8 mouse cellular contexts compared by ENCODE assay signal in the genomic region with DNA sequence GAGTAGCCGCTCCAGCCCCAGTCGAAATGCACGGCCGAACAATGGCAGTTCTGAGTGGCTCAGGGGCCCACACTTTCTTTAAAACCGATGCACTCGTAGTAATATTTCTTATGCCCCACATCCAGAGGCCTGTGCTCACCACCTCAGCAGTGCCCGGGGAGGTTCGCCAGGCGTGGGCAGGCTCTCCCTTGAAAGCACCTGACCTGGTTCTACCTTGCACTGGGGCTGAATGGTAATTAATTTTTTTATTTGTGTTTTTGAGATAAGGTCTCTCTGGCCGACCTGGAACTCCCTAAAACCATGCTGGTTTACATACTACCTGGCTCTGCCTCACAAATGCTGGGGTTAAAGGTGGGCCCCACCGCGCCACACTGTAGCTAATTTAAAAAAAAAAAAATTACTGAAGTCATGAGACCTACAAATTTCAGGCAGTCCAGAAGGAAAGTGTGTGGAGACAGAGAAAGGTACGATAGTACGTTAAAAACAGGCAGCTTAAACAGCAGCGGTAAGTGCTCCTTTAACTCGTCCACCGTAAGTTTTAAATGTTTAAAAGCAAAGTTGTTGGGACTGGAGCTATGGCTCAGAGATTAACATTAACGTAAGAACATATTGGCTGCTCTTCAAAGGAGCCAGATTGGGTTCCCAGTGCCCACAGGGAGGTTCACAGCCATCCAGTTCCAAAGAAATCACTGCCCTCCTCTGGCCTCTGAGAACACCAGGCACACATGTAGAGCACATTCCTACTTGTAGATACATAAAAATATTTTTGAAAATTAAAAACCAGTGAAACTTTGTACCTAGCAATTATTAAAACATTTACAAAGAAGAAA. TPM values are rescaled to one million over a fixed set of nuclear protein-coding genes. Genes with fewer than 3 reads are reported as not detected.
DNase-seq lines count a peak whose midpoint lies in the region; ATAC-seq and TF ChIP-seq lines count a peak whose summit lies in the region.

No protein-coding gene starts in this region.

- TF ChIP-seq POLR2A in CH12.LX (IDR thresholded peaks at IDR 0.05; ENCODE audit: low read depth, low read length): no peak; the same call in 1 of the 2 replicates
- peak; percentile 40; the same call in 1 of the 2 replicates for TF ChIP-seq POLR2A in embryonic fibroblast, embryonic 13.5 days (IDR thresholded peaks at IDR 0.05; ENCODE audit: low read depth, low read length)

- H3K4me3 ChIP-seq in heart, embryonic 11.5 days (ENCODE audit: low read depth, low read length): peak overlapping the region; percentile 64
- peak overlapping the region; percentile 52 to 94 (median 75) for H3K4me3 ChIP-seq in CH12.LX (replicated peaks in 1 of 3; ENCODE audit: low read depth in 2 of 3, low read length in 2 of 3, poor library complexity in 1 of 3)
- peak overlapping the region; percentile 58 for H3K4me3 ChIP-seq in embryonic fibroblast, embryonic 13.5 days (ENCODE audit: insufficient read depth, low read length)
- peak overlapping the region; percentile 63 for H3K4me3 ChIP-seq in limb, embryonic 15.5 days

- in situ Hi-C loops in CH12.LX (cut with MboI; ENCODE audit: low pct_ligation_motif_present, low pct_unique_long_range_greater_than_20kb, low sequenced_read_pairs): no loop called here

- ATAC-seq in heart, embryonic 11.5 days (replicated peaks; ENCODE audit: insufficient number of reproducible peaks, low FRiP score, low TSS enrichment): peak; percentile 7; the same call in 1 of the 2 replicates
- ATAC-seq in limb, embryonic 15.5 days (ENCODE audit: insufficient number of reproducible peaks, low FRiP score, low TSS enrichment, low read depth): no peak
- ATAC-seq in frontal cortex, adult (ENCODE audit: low TSS enrichment): no peak

- no peak for DNase-seq in heart, postnatal 14 days
- DNase-seq in CH12.LX (ENCODE audit: extremely low read depth): peak; percentile 26
- no peak for DNase-seq in urinary bladder, postnatal 10 days (ENCODE audit: low spot score)
- DNase-seq in layer of hippocampus, adult 11-12 months (ENCODE audit: low spot score): no peak

- TF ChIP-seq RAD21 in CH12.LX (IDR thresholded peaks at IDR 0.05; ENCODE audit: low read depth, low read length): peak; percentile 26

- H3K4me2 ChIP-seq in heart, embryonic 11.5 days: peak overlapping the region; percentile 88
- peak overlapping the region; percentile 39 for H3K4me2 ChIP-seq in CH12.LX (ENCODE audit: insufficient read depth, low read depth, poor library complexity, severe bottlenecking)
- peak overlapping the region; percentile 80 for H3K4me2 ChIP-seq in limb, embryonic 15.5 days

- TF ChIP-seq CTCF in CH12.LX (conservative IDR thresholded peaks at IDR 0.05 in 1 of 2, IDR thresholded peaks at IDR 0.05 in 1 of 2; ENCODE audit: low read depth in 2 of 2, low read length in 2 of 2): peak in 1 of 2 experiments; percentile 41; a peak in 2 of 4 replicates
- no peak for TF ChIP-seq CTCF in embryonic fibroblast, embryonic 13.5 days (IDR thresholded peaks at IDR 0.05; ENCODE audit: borderline replicate concordance, insufficient read depth, low read length)

- H3K4me1 ChIP-seq in heart, embryonic 11.5 days (ENCODE audit: control insufficient read depth, insufficient read depth, low read length): peaks cover 19% of the 10 kb centered on the region
- H3K4me1 ChIP-seq in CH12.LX (ENCODE audit: control insufficient read depth in 1 of 2, insufficient read depth in 2 of 2): peaks cover 0 to 26% of the 10 kb centered on the region in 2 experiments; a peak in 3 of 4 replicates
- H3K4me1 ChIP-seq in embryonic fibroblast, embryonic 13.5 days (ENCODE audit: control insufficient read depth, insufficient read depth, low read length): peaks cover 2% of the 10 kb centered on the region; the same call in 1 of the 2 replicates
- H3K4me1 ChIP-seq in limb, embryonic 15.5 days: peaks cover 14% of the 10 kb centered on the region

- peak overlapping the region; percentile 85 for H3K9ac ChIP-seq in heart, embryonic 11.5 days (ENCODE audit: low read depth, low read length)
- H3K9ac ChIP-seq in CH12.LX (ENCODE audit: insufficient read depth, low read depth): peak overlapping the region; percentile 92
- H3K9ac ChIP-seq in limb, embryonic 15.5 days: peak overlapping the region; percentile 64

- TF ChIP-seq EP300 in CH12.LX (IDR thresholded peaks at IDR 0.05; ENCODE audit: low read length): no peak

- H3K36me3 ChIP-seq in heart, embryonic 11.5 days (ENCODE audit: control insufficient read depth, insufficient read depth, low read length): no peaks in the 10 kb centered on the region
- H3K36me3 ChIP-seq in CH12.LX (replicated peaks in 1 of 2; ENCODE audit: control insufficient read depth in 1 of 2, insufficient read depth in 1 of 2, low read length in 1 of 2): peaks cover 0 to 2% of the 10 kb centered on the region in 2 experiments
- H3K36me3 ChIP-seq in limb, embryonic 15.5 days: no peaks in the 10 kb centered on the region

- no peaks in the 10 kb centered on the region for H3K27me3 ChIP-seq in heart, embryonic 11.5 days (ENCODE audit: control insufficient read depth, insufficient read depth, low read length)
- no peaks in the 10 kb centered on the region for H3K27me3 ChIP-seq in CH12.LX (replicated peaks)
- H3K27me3 ChIP-seq in limb, embryonic 15.5 days: no peaks in the 10 kb centered on the region

- H3K9me3 ChIP-seq in heart, embryonic 11.5 days (replicated peaks; ENCODE audit: control insufficient read depth, low read length): no peaks in the 10 kb centered on the region
- no peaks in the 10 kb centered on the region for H3K9me3 ChIP-seq in CH12.LX (replicated peaks; ENCODE audit: low read length)
- H3K9me3 ChIP-seq in limb, embryonic 15.5 days: no peaks in the 10 kb centered on the region

- dilution Hi-C loops in CH12.LX (cut with MboI; ENCODE audit: extremely low pct_ligation_motif_present, extremely low pct_unique_long_range_greater_than_20kb, low sequenced_read_pairs): no loop called here

- intact Hi-C loops in heart, postnatal 14 days (cut with DNase I): loop anchor here (1.0 to 10.0 kb wide), 6 partner anchors 47 to 1051 kb away; a partner anchor contains a TSS

- H3K79me2 ChIP-seq in CH12.LX (replicated peaks; ENCODE audit: control insufficient read depth, extremely low read depth, insufficient read depth, poor library complexity, severe bottlenecking): no peaks in the 10 kb centered on the region; the same call in 1 of the 2 replicates

- WGBS in heart, embryonic 11.5 days (ENCODE audit: insufficient replicate concordance): 15% methylated on average over 18 of the region's 18 CpGs
- WGBS in limb, embryonic 15.5 days: 11% methylated on average over 18 of the region's 18 CpGs

- H3K27ac ChIP-seq in heart, embryonic 11.5 days (ENCODE audit: low read depth, low read length): peak overlapping the region; percentile 92
- peak overlapping the region; percentile 83 for H3K27ac ChIP-seq in CH12.LX (ENCODE audit: insufficient read depth, low read depth)
- peak overlapping the region; percentile 65 for H3K27ac ChIP-seq in embryonic fibroblast, embryonic 13.5 days (ENCODE audit: insufficient read depth, low read length)
- peak overlapping the region; percentile 97 for H3K27ac ChIP-seq in limb, embryonic 15.5 days

TF ChIP-seq in CH12.LX, 34 proteins besides CTCF, POLR2A, EP300 and RAD21:
- 0 out of 2 replicates have a peak, but pooled peaks have one; percentile 73 for TF ChIP-seq MYC (IDR thresholded peaks at IDR 0.05; ENCODE audit: low read depth, low read length)
- peak; percentile 63 for TF ChIP-seq ZNF384 (IDR thresholded peaks at IDR 0.05; ENCODE audit: low read depth, low read length)
- TF ChIP-seq UBTF (IDR thresholded peaks at IDR 0.05; ENCODE audit: low read depth, low read length): no peak
- TF ChIP-seq CHD1 (IDR thresholded peaks at IDR 0.05; ENCODE audit: low read depth, low read length): peak; percentile 71; the same call in 1 of the 2 replicates
- TF ChIP-seq PAX5 (IDR thresholded peaks at IDR 0.05; ENCODE audit: low read length): no peak
- TF ChIP-seq IRF4 (IDR thresholded peaks at IDR 0.05; ENCODE audit: low read depth, low read length): no peak
- peak; percentile 24; the same call in 1 of the 2 replicates for TF ChIP-seq SMC3 (IDR thresholded peaks at IDR 0.05; ENCODE audit: low read depth, low read length)
- TF ChIP-seq CHD2 (IDR thresholded peaks at IDR 0.05; ENCODE audit: low read length): no peak
- TF ChIP-seq TBP (conservative IDR thresholded peaks at IDR 0.05; ENCODE audit: low read depth, low read length): no peak
- TF ChIP-seq POLR2AphosphoS2 (IDR thresholded peaks at IDR 0.05; ENCODE audit: low read depth, low read length): no peak; the same call in 1 of the 2 replicates
- no peak for TF ChIP-seq NELFE (IDR thresholded peaks at IDR 0.05; ENCODE audit: low read depth, low read length)
- TF ChIP-seq MAX (IDR thresholded peaks at IDR 0.05; ENCODE audit: low read length): 0 out of 2 replicates have a peak, but pooled peaks have one; percentile 25
- TF ChIP-seq KAT2A (IDR thresholded peaks at IDR 0.05; ENCODE audit: insufficient replicate concordance, low read length): no peak
- TF ChIP-seq JUN (IDR thresholded peaks at IDR 0.05; ENCODE audit: insufficient read depth, low read depth, low read length): no peak

RNA-seq across cellular contexts. Expression of a gene that starts 0.8 kb away (rescaled TPM):
- polyA plus RNA-seq in heart, embryonic 11.5 days (2014; fragmentation: Nextera tagmentation; extraction: Ambion mirVana): 9.4 and 9.6 TPM in 2 replicates
- total RNA-seq in heart, postnatal 14 days (2021): 10 to 100 TPM; 30.5 to 32.0 TPM
- total RNA-seq in CH12.LX (2012; rRNA removed): 3.5 and 4.7 TPM in 2 replicates
- 3.0 and 3.3 TPM in 2 replicates for total RNA-seq in CH12.LX (2014; rRNA removed)
- polyA plus RNA-seq in CH12.LX (2012; ENCODE audit: insufficient read length, low read depth): 4.1 and 4.9 TPM in 2 replicates
- 8.6 and 12.0 TPM in 2 replicates for polyA plus RNA-seq in embryonic fibroblast, embryonic 13.5 days (2011; ENCODE audit: insufficient read length, low read depth, missing spikeins)
- 18.2 and 20.1 TPM in 2 replicates for polyA plus RNA-seq in limb, embryonic 15.5 days (2015; fragmentation: Nextera tagmentation; extraction: Ambion mirVana)

RNA-seq across cellular contexts. Expression of a gene that starts 47.1 kb away (rescaled TPM):
- not detected in 2 replicates for polyA plus RNA-seq in heart, embryonic 11.5 days (2014; fragmentation: Nextera tagmentation; extraction: Ambion mirVana)
- total RNA-seq in heart, postnatal 14 days (2021): not detected
- total RNA-seq in CH12.LX (2012; rRNA removed) (not detected in 2 replicates), CH12.LX (2014; rRNA removed) (not detected in 2 replicates)
- not detected in 2 replicates for polyA plus RNA-seq in CH12.LX (2012; ENCODE audit: insufficient read length, low read depth)
- not detected in 2 replicates for polyA plus RNA-seq in embryonic fibroblast, embryonic 13.5 days (2011; ENCODE audit: insufficient read length, low read depth, missing spikeins)
- polyA plus RNA-seq in limb, embryonic 15.5 days (2015; fragmentation: Nextera tagmentation; extraction: Ambion mirVana): not detected in 2 replicates
